Mouse (Mus musculus): ENCODE results near the gene Shisa8. TPM values are rescaled to one million over a fixed set of nuclear protein-coding genes. Genes with fewer than 3 reads are reported as not detected.
A peak's percentile ranks its signal among the peaks of the same experiment; 100 is the strongest.

The Shisa8 gene
- polyA plus RNA-seq, 1 experiment from 2014 or later: 0.45 TPM

DNA sequence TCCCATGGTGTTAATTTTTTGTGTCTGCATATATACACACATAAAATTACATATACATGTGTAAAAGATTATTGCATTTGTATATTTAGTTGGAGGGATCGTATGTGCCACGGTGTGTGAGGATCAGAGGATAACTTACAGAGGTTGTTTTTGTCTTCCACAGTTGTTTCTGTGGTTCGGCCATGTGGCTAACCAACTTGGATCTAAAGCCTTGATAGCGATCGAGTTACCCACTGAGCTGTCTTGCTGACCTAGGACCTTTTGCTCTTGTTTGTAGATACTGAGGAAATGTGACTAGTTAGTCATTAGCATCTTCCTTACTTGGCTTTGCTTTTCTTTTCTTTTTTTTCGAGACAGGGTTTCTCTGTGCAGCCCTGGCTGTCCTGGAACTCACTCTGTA is 56.3 kb downstream of the Shisa8 start:
- Histone ChIP-seq H3K9ac (no peak overlapping the region), H3K9me3 (replicated peaks) (no peaks in the 10 kb centered on the region), H3K27me3 (no peaks in the 10 kb centered on the region), H3K27ac (no peak overlapping the region), H3K36me3 (0 out of 2 replicates have a peak, but pooled peaks cover 8% of the 10 kb centered on the region), H3K4me1 (peaks cover 57% of the 10 kb centered on the region), H3K4me2 (no peak overlapping the region), H3K4me3 (replicated peaks) (no peak overlapping the region)
- 89% methylated on average over 6 of the region's 6 CpGs for WGBS
- ATAC-seq (replicated peaks; ENCODE audit: low FRiP score): no peak

MicroRNA genes within 50 kb of the gene (microRNA counts, 519-probe panel; counts per million panel counts)
- microRNA mmu-miR-33: 2,391 counts per million, percentile 35 among the panel's probes with 10 or more counts

Small RNA genes within 50 kb of the gene (microRNA-seq; reads per million reads assigned to microRNA genes)
- 57.1 reads per million, percentile 50 among the genes with 10 or more reads in this experiment for gene Mir33

Other genes with a start within 250 kb of the Shisa8 start
- gene 1700029P11Rik, start 232.3 kb downstream of the Shisa8 start, polyA plus RNA-seq (2015; fragmentation: Nextera tagmentation; extraction: Ambion mirVana): not detected in 2 replicates
- 83.3 and 87.0 TPM in 2 replicates for gene Xrcc6, start 225.0 kb downstream of the Shisa8 start, polyA plus RNA-seq (2015; fragmentation: Nextera tagmentation; extraction: Ambion mirVana)
- gene Desi1, start 179.0 kb downstream of the Shisa8 start, polyA plus RNA-seq (2015; fragmentation: Nextera tagmentation; extraction: Ambion mirVana): 25.1 and 26.3 TPM in 2 replicates
- gene Snu13, start 165.2 kb downstream of the Shisa8 start, polyA plus RNA-seq (2015; fragmentation: Nextera tagmentation; extraction: Ambion mirVana): 272 and 286 TPM in 2 replicates
- 0.03 TPM in 1 of 2 replicates, not detected in the other for gene 4930407I10Rik, start 153.7 kb downstream of the Shisa8 start, polyA plus RNA-seq (2015; fragmentation: Nextera tagmentation; extraction: Ambion mirVana)
- gene Mei1, start 142.8 kb downstream of the Shisa8 start, polyA plus RNA-seq (2015; fragmentation: Nextera tagmentation; extraction: Ambion mirVana): 0.05 and 0.09 TPM in 2 replicates
- 18.4 and 19.8 TPM in 2 replicates for gene Ccdc134, start 84.9 kb downstream of the Shisa8 start, polyA plus RNA-seq (2015; fragmentation: Nextera tagmentation; extraction: Ambion mirVana)
- gene Srebf2, start 65.6 kb downstream of the Shisa8 start, polyA plus RNA-seq (2015; fragmentation: Nextera tagmentation; extraction: Ambion mirVana): 126 and 147 TPM in 2 replicates
- 0.10 TPM in 1 of 2 replicates, not detected in the other for gene Tnfrsf13c, start 11.6 kb upstream of the Shisa8 start, polyA plus RNA-seq (2015; fragmentation: Nextera tagmentation; extraction: Ambion mirVana)
- gene Cenpm, start 31.9 kb upstream of the Shisa8 start, polyA plus RNA-seq (2015; fragmentation: Nextera tagmentation; extraction: Ambion mirVana): 78.8 and 84.2 TPM in 2 replicates
- 0.10 TPM in 1 of 2 replicates, not detected in the other for gene 1500009C09Rik, start 39.6 kb upstream of the Shisa8 start, polyA plus RNA-seq (2015; fragmentation: Nextera tagmentation; extraction: Ambion mirVana)
- 13.6 and 14.0 TPM in 2 replicates for gene Sept3, start 62.1 kb upstream of the Shisa8 start, polyA plus RNA-seq (2015; fragmentation: Nextera tagmentation; extraction: Ambion mirVana)
- 0.18 and 0.35 TPM in 2 replicates for gene Wbp2nl, start 86.1 kb upstream of the Shisa8 start, polyA plus RNA-seq (2015; fragmentation: Nextera tagmentation; extraction: Ambion mirVana)
- 61.1 and 61.7 TPM in 2 replicates for gene Naga, start 126.1 kb upstream of the Shisa8 start, polyA plus RNA-seq (2015; fragmentation: Nextera tagmentation; extraction: Ambion mirVana)
- gene Pheta2, start 126.1 kb upstream of the Shisa8 start, polyA plus RNA-seq (2015; fragmentation: Nextera tagmentation; extraction: Ambion mirVana): 11.0 and 12.0 TPM in 2 replicates
- 296 and 297 TPM in 2 replicates for gene Smdt1, start 126.1 kb upstream of the Shisa8 start, polyA plus RNA-seq (2015; fragmentation: Nextera tagmentation; extraction: Ambion mirVana)
- gene Ndufa6, start 141.5 kb upstream of the Shisa8 start, polyA plus RNA-seq (2015; fragmentation: Nextera tagmentation; extraction: Ambion mirVana): 428 and 459 TPM in 2 replicates
- 12.9 and 18.6 TPM in 2 replicates for gene Cyp2d22, start 167.4 kb upstream of the Shisa8 start, polyA plus RNA-seq (2015; fragmentation: Nextera tagmentation; extraction: Ambion mirVana)
- not detected in 2 replicates for gene Cyp2d11, start 181.2 kb upstream of the Shisa8 start, polyA plus RNA-seq (2015; fragmentation: Nextera tagmentation; extraction: Ambion mirVana)
- 0.27 and 0.49 TPM in 2 replicates for gene Cyp2d10, start 194.4 kb upstream of the Shisa8 start, polyA plus RNA-seq (2015; fragmentation: Nextera tagmentation; extraction: Ambion mirVana)
- 0.25 TPM in 1 of 2 replicates, not detected in the other for gene Cyp2d9, start 220.6 kb upstream of the Shisa8 start, polyA plus RNA-seq (2015; fragmentation: Nextera tagmentation; extraction: Ambion mirVana)

Data from kidney, embryonic 15.5 days (tissue).